Mouse (Mus musculus): ENCODE measurements around the gene Zfp981.
"Not testable (repeated sequence)": the region's sequence is repeated elsewhere in the genome, so short reads cannot be mapped to it uniquely, and the experiment has no call there.

Gene Zfp981

DNA sequence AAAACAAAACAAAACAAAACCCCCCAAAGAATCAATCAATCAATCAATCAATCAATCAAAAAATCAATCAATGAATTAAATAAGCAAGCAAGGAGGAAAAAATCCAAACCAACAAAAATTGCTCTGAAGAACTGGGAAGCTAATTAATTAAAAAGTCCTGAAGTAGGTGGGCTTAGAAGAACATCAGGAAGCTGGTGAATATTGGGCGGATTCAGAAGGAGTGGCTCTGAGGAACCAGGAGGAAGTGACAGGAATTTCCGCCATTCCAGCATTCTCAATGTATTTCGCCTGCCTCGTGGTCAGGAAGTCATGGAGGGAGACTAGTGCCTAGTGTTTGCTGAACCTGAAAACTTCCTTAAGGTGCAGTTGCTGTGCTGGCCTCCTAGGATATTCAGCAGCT, at the start of gene Zfp981:
Gene Zfp981 (plus strand): TSS at position 301 of the 400 bp plus-strand sequence.
- DNase-seq (ENCODE audit: low read depth, low spot score): not testable (repeated sequence)

DNA sequence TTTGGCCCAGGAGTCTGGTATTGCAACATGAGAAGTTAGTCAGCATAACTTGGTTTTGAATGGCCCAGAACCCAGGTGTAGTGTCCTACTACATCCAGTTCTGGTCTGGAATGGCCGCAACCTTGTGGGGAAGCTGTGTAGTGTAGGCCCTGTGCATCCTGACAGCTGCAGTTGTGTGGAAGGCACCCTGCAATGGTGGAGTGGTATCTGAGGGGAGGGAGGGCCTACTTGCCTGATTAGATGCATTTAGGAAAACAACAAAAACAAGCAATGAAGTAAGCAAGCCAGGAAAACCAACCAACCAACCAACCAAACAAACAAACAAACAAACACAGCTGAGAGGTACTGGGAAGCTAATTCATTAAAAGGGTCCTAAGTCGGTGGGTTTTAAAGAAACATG, 49.3 kb upstream of the Zfp981 start:
- not testable (repeated sequence) for DNase-seq (ENCODE audit: low read depth, low spot score)

DNA sequence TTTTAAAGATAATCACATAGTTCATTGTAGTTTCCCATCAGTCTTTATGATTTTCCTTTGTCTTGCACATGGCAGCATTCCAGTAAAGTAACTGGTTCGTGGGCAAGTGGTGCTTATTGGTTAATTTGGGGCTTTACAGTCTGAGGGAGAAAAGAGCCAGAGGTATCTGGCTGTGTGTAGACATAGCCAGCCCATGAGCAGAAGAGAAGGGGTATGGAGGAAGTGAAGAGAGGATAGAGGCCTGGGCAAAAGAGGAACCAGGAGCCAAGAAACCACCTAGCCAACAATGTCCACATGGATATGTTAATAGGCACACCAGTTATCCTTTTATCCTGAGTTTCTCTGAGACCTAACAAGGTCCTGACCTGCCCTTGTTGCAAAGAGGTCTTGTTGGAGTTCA, 47.7 kb upstream of the Zfp981 start:
- not testable (repeated sequence) for DNase-seq (ENCODE audit: low read depth, low spot score)

DNA sequence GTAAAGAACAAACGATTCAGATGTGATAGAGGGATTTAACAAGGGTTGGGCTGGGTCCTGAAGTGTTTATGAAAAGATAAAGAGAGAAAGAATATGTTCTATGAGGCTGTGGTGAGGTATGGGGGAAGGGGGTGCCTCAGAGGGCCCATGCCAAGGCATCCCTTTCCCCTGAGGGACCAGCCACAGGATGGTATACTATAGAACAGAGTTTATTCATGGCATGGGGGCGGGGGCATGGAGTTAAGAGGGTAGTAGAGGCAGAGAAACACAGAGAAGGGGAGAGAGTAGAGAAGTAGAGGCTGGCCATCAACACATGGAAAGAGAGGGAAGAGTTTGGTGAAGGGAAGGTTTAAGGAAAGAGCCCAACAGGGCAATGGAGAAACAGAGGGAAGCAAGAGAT, 46.9 kb upstream of the Zfp981 start:
- no peak for DNase-seq (ENCODE audit: low read depth, low spot score)

DNA sequence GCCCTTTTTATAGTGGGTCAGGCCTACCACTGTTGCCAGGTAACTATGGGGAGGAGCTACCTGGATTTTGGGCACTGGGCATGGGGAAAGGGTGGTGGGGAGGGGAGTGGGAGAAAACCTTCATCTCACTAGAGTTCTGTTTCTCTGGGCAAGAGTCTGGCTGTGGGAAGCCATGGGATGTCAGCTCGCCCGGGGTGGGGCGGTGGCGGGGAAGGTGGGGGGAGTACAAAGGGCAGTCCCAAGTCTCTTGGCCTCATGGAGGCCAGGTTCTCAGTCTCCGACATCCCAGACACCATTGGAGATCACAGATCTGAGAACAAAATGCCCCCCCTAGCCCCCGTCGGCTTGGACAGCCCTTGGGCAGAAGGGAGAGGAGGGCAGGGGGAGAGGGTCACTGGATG, 46.5 kb upstream of the Zfp981 start:
- no peak for DNase-seq (ENCODE audit: low read depth, low spot score)

DNA sequence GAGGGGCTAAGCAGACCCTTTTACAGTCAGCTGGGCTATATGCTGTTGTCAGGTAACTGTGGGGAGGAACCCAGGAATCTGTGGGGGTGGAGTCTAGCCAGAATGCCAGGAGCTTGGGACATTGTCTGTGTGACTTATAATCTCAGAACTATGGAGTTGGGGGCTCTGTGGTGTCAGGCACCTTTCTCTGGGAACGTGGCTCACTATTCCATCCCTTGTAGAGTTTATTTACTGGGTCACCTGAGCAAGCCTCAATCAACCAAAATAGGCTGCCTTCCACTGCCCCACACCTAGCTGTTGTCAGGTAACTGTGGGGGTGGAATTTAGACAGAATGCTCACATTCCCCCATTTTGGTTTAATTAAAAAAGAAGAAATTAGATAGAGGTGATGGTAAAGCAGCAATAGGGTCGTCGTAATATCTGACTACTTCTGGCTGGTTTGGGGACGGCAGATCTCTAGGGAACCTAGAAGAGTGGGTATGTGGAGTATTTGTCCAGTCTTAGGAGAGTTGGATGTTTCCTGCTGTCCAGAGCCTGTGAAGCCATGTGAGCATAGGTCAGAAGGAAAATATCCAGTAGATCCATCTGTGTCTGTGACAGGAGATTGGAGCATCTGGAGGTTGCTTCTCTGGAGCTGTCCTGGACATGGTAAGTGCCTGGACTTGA, 45.6 kb upstream of the Zfp981 start:
- no peak for DNase-seq (ENCODE audit: low read depth, low spot score)

DNA sequence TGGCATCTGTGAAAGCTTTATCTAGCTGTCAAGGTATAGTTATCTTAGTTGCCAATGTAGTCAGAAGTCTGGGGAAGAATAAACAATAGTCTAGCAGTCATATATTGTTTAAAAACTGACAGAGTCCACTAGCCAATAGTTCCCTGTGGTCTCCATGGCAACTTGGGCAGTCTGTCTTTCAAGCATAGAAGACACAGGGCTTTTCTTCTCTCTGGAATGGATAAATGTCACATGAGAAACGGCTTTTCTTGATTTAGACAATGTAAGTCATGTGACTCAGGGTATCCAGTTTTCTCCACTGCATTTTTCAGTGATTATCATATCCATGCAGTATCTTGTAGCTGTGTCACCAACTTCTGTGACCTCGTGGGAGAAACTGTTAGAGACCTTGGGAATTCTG, 44.7 kb upstream of the Zfp981 start:
- no peak for DNase-seq (ENCODE audit: low read depth, low spot score)

DNA sequence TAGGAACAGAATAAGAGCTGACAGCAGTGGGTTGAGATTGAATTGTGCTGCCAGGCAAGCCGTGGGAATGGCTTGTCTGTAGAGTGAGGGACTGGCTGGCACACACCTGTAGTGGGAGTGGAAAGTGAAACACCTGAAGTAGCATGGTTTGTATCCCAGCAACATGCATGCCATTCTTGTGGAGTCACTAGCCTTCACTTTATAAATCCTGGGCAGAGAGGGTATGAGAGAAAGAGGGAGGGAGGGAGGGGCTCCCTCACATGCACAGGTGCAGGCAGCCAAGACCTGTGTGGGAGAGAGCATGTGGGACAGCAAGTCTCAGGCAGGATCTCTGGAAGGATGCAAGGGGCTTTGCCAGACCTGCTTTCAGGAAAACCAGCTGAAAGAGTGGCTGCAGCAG, 44.1 kb upstream of the Zfp981 start:
- no peak for DNase-seq (ENCODE audit: low read depth, low spot score)

DNA sequence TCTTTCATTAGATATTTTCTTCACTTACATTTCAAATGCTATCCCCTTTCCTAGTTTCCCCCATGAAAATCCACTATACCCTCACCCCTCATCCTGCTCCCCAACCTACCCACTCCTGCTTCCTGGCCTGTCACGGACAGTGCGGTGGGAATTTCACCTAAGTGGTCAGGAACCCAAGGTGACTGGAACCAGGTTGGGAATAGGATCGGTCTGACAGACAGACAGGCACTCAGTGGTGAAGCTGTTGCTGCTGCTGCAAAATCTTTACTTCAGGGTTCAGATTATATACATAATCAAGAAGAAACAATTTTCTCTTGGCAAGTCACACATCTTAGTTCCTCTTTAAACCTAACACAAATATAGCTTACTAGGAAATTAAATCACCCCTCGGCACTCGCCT, 42.0 kb upstream of the Zfp981 start:
- not testable (repeated sequence) for DNase-seq (ENCODE audit: low read depth, low spot score)

DNA sequence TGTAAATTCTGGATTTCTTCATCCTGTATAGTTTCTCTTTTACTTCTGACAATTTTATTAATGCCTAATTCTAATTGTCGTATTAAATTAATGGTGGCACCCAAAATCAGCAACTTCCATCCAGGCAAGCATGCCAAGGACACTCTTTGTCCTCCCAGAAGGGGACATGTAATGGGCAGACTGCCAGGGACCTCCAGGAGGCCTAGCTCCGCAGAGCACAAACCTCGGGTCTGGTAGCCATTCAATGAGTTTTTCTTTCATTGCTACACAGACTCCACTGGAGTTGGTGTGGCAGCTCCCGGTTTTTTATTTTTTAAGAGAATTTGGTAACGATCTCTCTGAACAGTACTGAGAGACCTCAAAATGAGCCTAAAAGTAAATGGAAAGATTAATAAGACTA, 41.1 kb upstream of the Zfp981 start:
- not testable (repeated sequence) for DNase-seq (ENCODE audit: low read depth, low spot score)

DNA sequence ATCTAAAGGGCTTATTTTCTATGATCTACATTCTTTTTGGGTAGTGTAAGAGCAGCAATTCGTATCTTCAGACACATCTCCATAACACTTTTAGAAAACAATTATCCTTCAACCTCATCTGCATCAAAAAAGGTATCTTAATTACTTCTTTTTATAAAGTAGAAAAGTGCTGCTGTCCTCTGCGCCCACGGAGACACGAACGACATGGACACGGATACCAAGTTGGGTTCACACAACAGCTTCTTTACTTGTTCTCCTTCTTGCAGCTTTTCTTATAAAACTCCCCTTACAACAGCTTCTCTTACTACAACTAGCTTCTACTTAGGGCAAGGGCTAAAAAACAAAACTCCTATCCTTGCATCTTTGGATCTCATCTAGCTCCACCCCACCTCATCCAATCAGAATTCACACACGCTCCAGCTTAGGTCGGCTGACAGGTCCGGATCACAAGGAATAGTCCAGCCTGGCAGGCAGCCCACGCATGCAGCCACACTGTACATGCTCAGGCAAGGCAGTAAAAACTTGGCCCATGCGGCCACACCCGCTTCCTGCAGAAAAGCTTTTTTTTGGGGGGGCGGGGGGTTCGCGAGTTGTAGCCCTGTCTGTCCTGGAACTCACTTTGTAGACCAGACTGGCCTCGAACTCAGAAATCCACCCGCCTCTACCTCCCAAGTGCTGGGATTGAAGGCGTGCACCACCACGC, 38.0 kb upstream of the Zfp981 start:
- DNase-seq (ENCODE audit: low read depth, low spot score): not testable (repeated sequence)

DNA sequence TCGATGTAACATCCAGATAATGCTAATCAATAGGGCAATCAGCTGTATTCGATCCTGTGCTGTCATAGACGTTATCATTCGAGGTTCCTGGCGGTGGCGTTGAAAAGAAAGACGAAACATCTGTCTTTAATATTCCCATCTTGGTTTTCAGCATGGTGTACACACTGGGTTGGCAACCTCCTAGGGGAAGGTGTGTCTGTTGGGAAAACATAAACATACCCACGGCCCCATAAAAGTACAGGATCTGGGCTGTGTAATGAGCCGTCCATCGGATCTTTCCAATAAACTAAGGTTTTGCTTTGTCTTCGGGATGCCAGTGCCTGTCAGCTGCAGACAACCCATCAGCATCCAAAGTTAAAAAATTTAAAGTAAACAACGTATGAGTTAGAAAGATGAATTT, 31.8 kb upstream of the Zfp981 start:
- not testable (repeated sequence) for DNase-seq (ENCODE audit: low read depth, low spot score)

DNA sequence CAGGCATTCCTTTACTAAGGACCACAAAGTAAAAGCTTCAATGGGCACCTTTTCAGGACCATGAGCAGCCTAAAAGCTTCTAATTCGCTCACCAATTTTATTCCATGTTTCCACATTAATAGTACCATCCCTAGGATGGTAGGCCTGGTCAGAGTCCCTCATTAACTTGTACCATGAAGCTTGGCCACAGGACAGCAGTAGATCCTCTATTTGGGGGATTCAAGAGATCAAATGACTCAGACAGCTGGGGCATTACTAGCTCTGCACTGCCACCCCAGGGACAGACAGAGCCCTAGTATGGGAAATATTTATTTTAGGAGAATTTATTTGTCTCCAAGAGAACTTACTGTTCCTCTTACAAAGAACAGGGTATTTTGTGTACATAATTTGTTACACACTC, 27.6 kb upstream of the Zfp981 start:
- not testable (repeated sequence) for DNase-seq (ENCODE audit: low read depth, low spot score)

DNA sequence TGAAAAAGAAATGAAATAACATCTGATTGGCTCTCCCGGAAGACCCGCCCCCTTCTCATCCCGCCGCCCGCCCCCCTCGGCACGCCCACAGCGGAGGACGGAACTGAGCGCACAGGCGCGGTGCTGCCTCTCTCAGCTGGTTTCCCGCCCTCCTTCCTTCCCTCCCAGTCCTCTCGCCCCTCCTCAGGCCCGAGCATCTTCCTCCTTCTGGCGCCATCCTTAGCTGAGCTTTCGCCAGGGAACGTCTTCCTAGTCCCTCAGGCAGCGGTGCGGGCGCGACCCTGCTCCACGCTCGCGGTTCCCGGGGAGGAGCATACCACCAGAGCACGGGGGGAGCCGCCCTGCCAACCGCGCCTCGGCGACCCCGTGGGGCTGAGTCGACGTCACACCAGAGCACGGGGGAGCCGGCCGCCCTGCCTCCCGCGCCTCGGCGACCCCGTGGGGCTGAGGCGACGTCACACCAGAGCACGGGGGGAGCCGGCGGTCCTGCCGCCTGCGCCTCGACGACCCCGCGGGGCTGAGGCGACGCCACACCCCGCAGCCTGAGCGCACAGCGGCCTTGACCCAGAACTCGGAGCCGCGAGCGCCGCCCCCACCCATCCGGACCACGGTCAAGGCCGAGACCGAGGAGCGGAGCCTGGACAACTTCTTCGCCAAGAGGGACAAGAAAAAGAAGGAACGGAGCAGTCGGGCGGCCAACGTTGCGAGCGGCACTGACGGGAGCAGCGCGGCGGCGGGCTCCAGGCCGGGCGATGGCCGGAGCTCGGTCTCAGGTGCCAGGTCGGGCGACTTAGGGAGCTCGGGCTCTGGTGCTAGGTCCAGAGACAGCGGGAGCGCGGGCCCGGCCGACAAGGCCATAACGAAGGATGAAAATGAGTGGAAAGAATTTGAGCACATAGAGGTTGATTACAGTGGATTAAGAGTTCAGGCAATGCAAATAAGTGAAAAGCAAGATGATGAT, 26.8 kb upstream of the Zfp981 start:
- DNase-seq (ENCODE audit: low read depth, low spot score): not testable (repeated sequence)

DNA sequence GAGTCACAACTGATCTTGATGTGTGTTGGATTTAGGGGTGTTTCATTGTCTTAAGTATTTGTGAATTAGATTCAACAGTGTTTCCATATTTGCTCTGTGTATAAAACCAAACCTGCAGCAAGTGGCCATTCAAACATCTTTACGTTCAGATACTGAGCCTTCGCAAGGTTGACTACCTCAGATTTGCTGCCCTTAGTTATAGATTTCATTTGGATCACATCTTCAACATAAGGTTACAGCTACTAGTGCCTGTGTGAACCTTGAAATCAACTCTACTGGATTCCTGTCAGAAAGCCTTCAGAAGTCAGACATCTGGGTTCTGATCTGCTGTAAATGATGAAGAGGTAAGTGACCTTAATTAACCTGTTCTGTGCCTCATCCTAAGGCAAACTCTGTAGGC, 25.6 kb upstream of the Zfp981 start:
- not testable (repeated sequence) for DNase-seq (ENCODE audit: low read depth, low spot score)

DNA sequence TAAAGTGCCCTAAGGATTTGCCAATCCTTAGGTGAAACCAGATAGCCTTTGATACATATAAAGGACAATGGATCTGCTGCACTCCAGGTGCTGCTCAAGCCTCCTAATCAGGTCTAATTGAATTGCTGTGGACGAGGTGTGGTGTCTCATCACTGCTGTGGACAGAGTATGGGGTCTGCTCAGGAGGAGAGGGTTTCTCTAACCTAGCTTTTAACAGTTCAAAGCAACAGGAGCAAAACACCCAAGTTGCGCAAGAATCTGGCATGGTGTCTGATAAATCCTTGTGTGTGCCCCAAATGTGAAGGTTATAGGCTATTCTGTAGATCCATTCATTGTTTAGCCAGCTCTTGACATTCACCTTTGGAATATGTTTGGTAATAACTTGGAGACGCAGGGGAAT, 24.9 kb upstream of the Zfp981 start:
- not testable (repeated sequence) for DNase-seq (ENCODE audit: low read depth, low spot score)

DNA sequence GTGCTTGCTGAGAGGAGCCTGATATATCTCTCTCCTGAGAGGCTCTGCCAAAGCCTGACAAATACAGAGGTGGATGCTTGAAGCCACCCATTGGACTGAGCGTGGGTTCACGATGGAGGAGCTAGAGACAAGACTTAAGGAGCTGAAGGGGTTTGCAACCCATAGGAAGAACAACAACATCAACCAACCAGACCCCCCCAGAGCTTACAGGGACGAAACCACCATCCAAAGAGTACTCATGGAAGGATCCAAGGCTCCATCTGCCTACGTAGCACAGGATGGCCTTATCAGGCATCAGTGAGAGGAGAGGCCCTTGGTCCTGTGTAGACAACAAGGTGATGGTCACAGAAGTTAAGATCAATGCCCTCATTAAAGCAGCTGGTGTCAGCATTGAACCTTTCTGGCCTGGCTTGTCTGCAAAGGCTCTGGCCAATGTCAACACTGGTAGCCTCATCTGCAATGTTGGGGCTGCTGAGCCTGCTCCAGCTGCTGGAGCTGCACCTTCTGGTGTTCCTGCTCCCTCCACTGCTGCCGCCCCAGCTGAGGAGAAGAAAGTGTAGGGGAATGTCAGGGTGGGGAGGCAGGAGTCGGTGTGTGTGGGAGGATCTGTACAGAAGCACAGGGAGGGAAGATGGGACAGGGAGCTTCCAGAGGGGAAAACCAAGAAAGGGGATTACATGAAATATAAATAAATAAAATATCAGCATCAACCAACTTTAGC, 21.3 kb upstream of the Zfp981 start:
- DNase-seq (ENCODE audit: low read depth, low spot score): not testable (repeated sequence)

DNA sequence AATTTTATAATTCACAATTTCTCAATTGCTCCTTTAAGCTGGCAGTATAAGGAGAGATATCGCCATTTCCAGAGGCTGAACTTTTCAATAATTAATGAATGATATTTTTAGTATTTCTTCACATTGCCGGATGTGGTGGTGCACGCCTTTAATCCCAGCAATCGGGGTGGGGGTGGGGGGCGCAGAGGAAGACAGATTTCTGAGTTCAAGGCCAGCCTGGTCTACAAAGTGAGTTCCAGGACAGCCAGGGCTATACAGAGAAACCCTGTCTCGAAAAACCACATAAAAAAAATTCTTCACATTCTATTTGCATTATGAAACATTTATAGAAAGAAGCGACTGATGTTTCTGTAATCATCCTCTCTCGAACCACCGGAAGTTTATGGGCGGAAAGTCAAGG, 19.3 kb upstream of the Zfp981 start:
- DNase-seq (ENCODE audit: low read depth, low spot score): not testable (repeated sequence)

DNA sequence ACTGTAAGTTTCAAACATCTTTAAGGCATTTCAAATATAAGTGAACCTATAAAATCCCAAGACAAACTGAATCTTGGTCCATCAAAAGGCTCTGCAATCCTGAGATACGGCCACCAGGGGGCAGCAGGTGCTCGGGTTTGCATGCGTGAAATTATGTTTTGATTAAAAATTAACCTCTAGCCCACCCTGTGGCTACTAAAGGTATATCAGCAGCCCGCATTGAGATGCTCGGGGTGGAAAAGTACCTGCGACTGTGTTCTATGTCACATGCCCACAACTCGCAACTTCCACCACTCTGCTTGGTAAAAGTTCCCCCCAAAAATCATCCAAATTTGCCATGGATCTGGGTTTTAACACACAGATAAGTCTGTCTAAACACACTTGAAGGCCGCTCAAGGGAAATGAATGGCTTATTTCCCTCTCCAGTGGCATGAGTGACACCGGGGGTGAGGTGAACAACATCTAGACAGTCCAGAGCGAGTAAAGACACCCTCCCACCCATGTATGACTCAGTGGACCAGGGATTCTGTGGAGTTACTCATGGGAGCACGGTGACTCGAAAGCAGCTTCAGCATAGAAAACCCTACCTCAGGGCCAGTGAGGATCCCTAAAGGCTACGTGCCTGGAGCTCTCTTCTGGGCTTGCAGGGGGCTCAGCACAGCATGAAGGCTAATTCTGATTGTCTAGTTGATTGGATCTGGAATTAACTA, 18.1 kb upstream of the Zfp981 start:
- DNase-seq (ENCODE audit: low read depth, low spot score): not testable (repeated sequence)

DNA sequence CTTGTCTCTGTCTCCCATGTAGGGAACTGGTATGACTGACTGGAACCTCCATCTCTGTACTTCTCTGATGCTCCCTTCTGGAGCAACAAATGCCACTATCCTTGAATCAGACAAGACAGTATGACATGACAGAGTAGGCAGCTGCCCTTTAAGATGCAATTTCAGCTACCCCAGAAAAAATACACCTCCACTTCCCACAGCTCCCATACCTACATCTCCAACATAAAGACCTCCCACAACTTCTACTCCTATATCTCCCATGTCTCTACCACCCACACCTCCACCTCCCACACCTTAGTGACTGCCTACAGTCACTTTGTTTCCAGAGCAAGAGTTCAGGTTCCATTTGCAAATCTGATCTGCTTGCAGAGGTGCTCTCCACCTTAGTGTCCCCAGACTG, 17.2 kb upstream of the Zfp981 start:
- not testable (repeated sequence) for DNase-seq (ENCODE audit: low read depth, low spot score)
